Mouse (Mus musculus) megakaryocyte, embryonic 14.5 days (primary cell): ENCODE results near the gene Cd200r3.

ENCODE experiments used
- FLI1 ChIP-seq: IDR thresholded peaks from 2 replicates; pipeline ENCODE4 v1.6.1; 2012; ENCODE audit warnings: low read length, inconsistent platforms, mixed read lengths
- GATA1 ChIP-seq: IDR thresholded peaks from 3 replicates; pipeline ENCODE4 v1.6.1; 2012; ENCODE audit warnings: mixed read lengths, low read length, inconsistent platforms, borderline replicate concordance

GRCm38 (mm10) chr16:45029080-45029479 lies 85.6 kb downstream of the Cd200r3 start:
- no peak for TF ChIP-seq FLI1
- no peak for TF ChIP-seq GATA1
